ENCODE assay signal across 11 mouse cellular contexts in the genomic region with DNA sequence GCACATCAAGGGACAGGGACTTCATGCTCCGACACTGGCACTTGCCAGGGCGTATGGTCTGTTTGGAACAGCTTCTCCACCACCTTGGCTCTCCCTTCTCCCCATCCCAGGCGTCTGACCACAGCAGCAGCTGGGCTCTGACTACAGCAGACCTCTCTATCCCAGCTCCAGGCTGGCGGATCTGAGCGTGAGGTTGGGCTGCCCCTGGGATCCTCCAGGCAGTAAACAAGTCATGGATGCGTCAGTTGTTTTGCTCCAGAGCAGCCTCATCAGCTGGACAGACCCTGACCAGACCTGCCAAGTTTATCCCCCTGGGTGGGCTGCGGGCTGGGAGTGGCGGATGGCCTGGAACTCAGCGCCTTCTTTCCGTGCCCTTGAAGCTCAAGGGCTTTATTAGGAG.
DNase-seq lines count a peak whose midpoint lies in the region; ATAC-seq lines count a peak whose summit lies in the region.
"Had no signal": no experiment of that assay in that cellular context is flagged by ENCODE, and none has a peak within 500 bp of the region (broad histone marks: within the 10 kb centered on the region; RNA-seq: fewer than 3 reads in every experiment).

No protein-coding gene starts in this region.

- H3K4me3 ChIP-seq in kidney, embryonic 16.5 days (ENCODE audit: low read length), result no peak overlapping the region
- no peak overlapping the region for H3K4me3 ChIP-seq in brown adipose tissue, adult 24 weeks (ENCODE audit: insufficient read depth, low read depth, low read length)
- H3K4me3 ChIP-seq: limb, embryonic 12.5 days; neural tube, embryonic 13.5 days had no signal

- H3K4me1 ChIP-seq in kidney, embryonic 16.5 days (ENCODE audit: insufficient read depth, low read length), result peaks cover 11% of the 10 kb centered on the region; the same call in 1 of the 2 replicates
- peaks cover 2% of the 10 kb centered on the region for H3K4me1 ChIP-seq in brown adipose tissue, adult 24 weeks (ENCODE audit: control insufficient read depth, insufficient read depth, insufficient read length, low read length)

- no peak overlapping the region for H3K9ac ChIP-seq in kidney, embryonic 16.5 days (replicated peaks; ENCODE audit: low read length)
- H3K9ac ChIP-seq: limb, embryonic 12.5 days; neural tube, embryonic 13.5 days had no signal

- no peak for DNase-seq in kidney, adult 9 months
- peak; percentile 83 to 84 for DNase-seq in heart, adult 18-20 months
- DNase-seq in kidney, postnatal 4 days, result peak; percentile 70 to 79
- DNase-seq in right cerebral cortex, postnatal 25 days, result no peak
- DNase-seq in adrenal gland, postnatal 36 days, result no peak

- peak; percentile 64 for ATAC-seq in kidney, embryonic 16.5 days (ENCODE audit: low FRiP score, low TSS enrichment)
- ATAC-seq in megakaryocyte, adult 5-6 weeks (ENCODE audit: poor library complexity, severe bottlenecking), result no peak

- H3K4me2 ChIP-seq in kidney, embryonic 16.5 days (replicated peaks; ENCODE audit: low read depth, low read length), result no peak overlapping the region
- H3K4me2 ChIP-seq: limb, embryonic 12.5 days; neural tube, embryonic 13.5 days had no signal

- H3K36me3 ChIP-seq in kidney, embryonic 16.5 days (ENCODE audit: insufficient read depth, low read length), result peaks cover 3% of the 10 kb centered on the region; the same call in 1 of the 2 replicates
- H3K36me3 ChIP-seq: G1E had no signal

- H3K27ac ChIP-seq in kidney, embryonic 16.5 days (ENCODE audit: low read length), result no peak overlapping the region
- H3K27ac ChIP-seq in brown adipose tissue, adult 24 weeks (replicated peaks; ENCODE audit: low read depth, low read length), result 0 out of 2 replicates have a peak overlapping the region, but pooled peaks have one; percentile 10
- H3K27ac ChIP-seq: limb, embryonic 12.5 days; neural tube, embryonic 13.5 days had no signal

- H3K9me3 ChIP-seq in kidney, embryonic 16.5 days (ENCODE audit: low read length), result no peaks in the 10 kb centered on the region
- H3K9me3 ChIP-seq: G1E; limb, embryonic 12.5 days; neural tube, embryonic 13.5 days had no signal

- no peaks in the 10 kb centered on the region for H3K27me3 ChIP-seq in kidney, embryonic 16.5 days (ENCODE audit: insufficient read depth, low read length)
- H3K27me3 ChIP-seq: limb, embryonic 12.5 days; neural tube, embryonic 13.5 days had no signal

- 56% methylated on average over 10 of the region's 10 CpGs for WGBS in kidney, embryonic 16.5 days

Comparison
In these comparisons a context has a peak if more than half of its experiments do, and no peak if none do; other contexts are left out.
1. DNase-seq: peak in heart, adult 18-20 months (2 of 2) and kidney, postnatal 4 days (2 of 2); none in kidney, adult 9 months (single experiment), right cerebral cortex, postnatal 25 days (single experiment) and adrenal gland, postnatal 36 days (0 of 2).